ENCODE assay signal across 10 mouse cellular contexts in genomic region chr6:128467298-128467697, GRCm38 (mm10). TPM values are rescaled to one million over a fixed set of nuclear protein-coding genes. Genes with fewer than 3 reads are reported as not detected.
A peak's percentile ranks its signal among the peaks of the same experiment; 100 is the strongest.
DNase-seq lines count a peak whose midpoint lies in the region; ATAC-seq and TF ChIP-seq lines count a peak whose summit lies in the region.
"Had no signal": no experiment of that assay in that cellular context is flagged by ENCODE, and none has a peak within 500 bp of the region (broad histone marks: within the 10 kb centered on the region; RNA-seq: fewer than 3 reads in every experiment).

No protein-coding gene starts in this region.

- peak; percentile 42 for DNase-seq in CD4-positive, CD25-positive, alpha-beta regulatory T cell, adult 2 months (ENCODE audit: low read depth, low spot score)
- peak; percentile 65 for DNase-seq in liver
- peak; percentile 38 for DNase-seq in c-Kit-negative CD71-positive TER-119-positive erythroid progenitor cells, embryonic 14.5 days (ENCODE audit: low read depth, low spot score)
- no peak for DNase-seq in Muller cell, postnatal 12 days (ENCODE audit: inconsistent ontology term)
- DNase-seq: right cerebral cortex, postnatal 14 days had no signal

- TF ChIP-seq CTCF in ES-Bruce4 (IDR thresholded peaks at IDR 0.05; ENCODE audit: low read depth, low read length), result peak; percentile 24

- 37% methylated on average over 2 of the region's 2 CpGs for WGBS in liver, embryonic 12.5 days (ENCODE audit: insufficient replicate concordance)

- no peak overlapping the region for H3K4me3 ChIP-seq in liver, embryonic 12.5 days
- no peak overlapping the region for H3K4me3 ChIP-seq in ES-Bruce4 (ENCODE audit: low read depth, low read length)
- H3K4me3 ChIP-seq: limb, embryonic 15.5 days had no signal

- H3K9ac ChIP-seq in liver, embryonic 12.5 days, result no peak overlapping the region
- H3K9ac ChIP-seq in ES-Bruce4 (ENCODE audit: low read depth, poor library complexity, severe bottlenecking), result no peak overlapping the region
- H3K9ac ChIP-seq: limb, embryonic 15.5 days had no signal

- H3K9me3 ChIP-seq in liver, embryonic 12.5 days (replicated peaks), result no peaks in the 10 kb centered on the region
- no peaks in the 10 kb centered on the region for H3K9me3 ChIP-seq in ES-Bruce4 (replicated peaks; ENCODE audit: control insufficient read depth, insufficient read depth, low read length, poor library complexity, severe bottlenecking)
- H3K9me3 ChIP-seq: limb, embryonic 15.5 days had no signal

- ATAC-seq in CD4-positive, CD25-positive, alpha-beta regulatory T cell, adult 4 months, result no peak
- no peak for ATAC-seq in liver, embryonic 12.5 days
- ATAC-seq in frontal cortex, adult (ENCODE audit: low TSS enrichment), result no peak

- no peak overlapping the region for H3K4me2 ChIP-seq in liver, embryonic 12.5 days
- H3K4me2 ChIP-seq: limb, embryonic 15.5 days had no signal

- TF ChIP-seq EP300 in ES-Bruce4 (IDR thresholded peaks at IDR 0.05; ENCODE audit: insufficient read depth, low read depth, low read length), result no peak

- H3K27ac ChIP-seq in liver, embryonic 12.5 days, result no peak overlapping the region
- H3K27ac ChIP-seq in ES-Bruce4 (ENCODE audit: insufficient read depth, low read length), result 0 out of 2 replicates have a peak overlapping the region, but pooled peaks have one; percentile 44
- H3K27ac ChIP-seq: limb, embryonic 15.5 days had no signal

- H3K36me3 ChIP-seq in liver, embryonic 12.5 days, result no peaks in the 10 kb centered on the region
- H3K36me3 ChIP-seq in ES-Bruce4 (ENCODE audit: control insufficient read depth, insufficient read depth, low read length, poor library complexity, severe bottlenecking), result no peaks in the 10 kb centered on the region
- H3K36me3 ChIP-seq: limb, embryonic 15.5 days had no signal

- H3K4me1 ChIP-seq in liver, embryonic 12.5 days, result peaks cover 31% of the 10 kb centered on the region
- peaks cover 7% of the 10 kb centered on the region for H3K4me1 ChIP-seq in ES-Bruce4 (ENCODE audit: control insufficient read depth, insufficient read depth, low read length)
- H3K4me1 ChIP-seq: limb, embryonic 15.5 days had no signal

- no peak for TF ChIP-seq POLR2A in ES-Bruce4 (IDR thresholded peaks at IDR 0.05; ENCODE audit: insufficient read depth, low read length)

- H3K27me3 ChIP-seq in liver, embryonic 12.5 days (replicated peaks), result no peaks in the 10 kb centered on the region
- H3K27me3 ChIP-seq in ES-Bruce4 (ENCODE audit: control insufficient read depth, insufficient read depth, low read length, poor library complexity, severe bottlenecking), result no peaks in the 10 kb centered on the region
- H3K27me3 ChIP-seq: limb, embryonic 15.5 days had no signal

RNA-seq across cellular contexts. Expression of gene Fkbp4, which starts 28.8 kb away (rescaled TPM):
- polyA plus RNA-seq in CD4-positive, CD25-positive, alpha-beta regulatory T cell, adult 4 months (2017; shearing (Covaris generic)), result 10 to 100 TPM; 70.3 to 74.6 TPM
- 332 and 346 TPM in 2 replicates for polyA plus RNA-seq in liver, embryonic 12.5 days (2016; fragmentation: Nextera tagmentation; extraction: Ambion mirVana)
- 411 and 413 TPM in 2 replicates for polyA plus RNA-seq in ES-Bruce4 (2011; ENCODE audit: insufficient read depth, insufficient read length, low read depth, missing spikeins)

RNA-seq across cellular contexts. Expression of gene Itfg2, which starts 42.6 kb away (rescaled TPM):
- 10 to 100 TPM; 24.5 to 37.1 TPM for polyA plus RNA-seq in CD4-positive, CD25-positive, alpha-beta regulatory T cell, adult 4 months (2017; shearing (Covaris generic))
- 18.5 and 20.3 TPM in 2 replicates for polyA plus RNA-seq in liver, embryonic 12.5 days (2016; fragmentation: Nextera tagmentation; extraction: Ambion mirVana)
- polyA plus RNA-seq in ES-Bruce4 (2011; ENCODE audit: insufficient read depth, insufficient read length, low read depth, missing spikeins), result 16.3 and 21.6 TPM in 2 replicates

RNA-seq across cellular contexts. Expression of gene Pzp, which starts 59.2 kb away (rescaled TPM):
- under 1 TPM in 1 of 2 experiments, not detected in 1; 0.27 TPM for polyA plus RNA-seq in CD4-positive, CD25-positive, alpha-beta regulatory T cell, adult 4 months (2017; shearing (Covaris generic))
- polyA plus RNA-seq in liver, embryonic 12.5 days (2016; fragmentation: Nextera tagmentation; extraction: Ambion mirVana), result 38.6 and 46.3 TPM in 2 replicates
- polyA plus RNA-seq in ES-Bruce4 (2011; ENCODE audit: insufficient read depth, insufficient read length, low read depth, missing spikeins), result 0.94 and 2.6 TPM in 2 replicates

Comparison
In these comparisons a context has a peak if more than half of its experiments do, and no peak if none do; other contexts are left out.
1. RNA of gene Pzp, which starts 59.2 kb away (polyA plus RNA-seq): 38.6 to 46.3 TPM in liver, embryonic 12.5 days; 0.94 to 2.6 TPM in ES-Bruce4 and 0.27 TPM in CD4-positive, CD25-positive, alpha-beta regulatory T cell, adult 4 months; every median in the first group is over 10 times any median in the second.